Mouse (Mus musculus) olfactory bulb, adult 2 months (tissue): ENCODE data around the gene Tmem234.

Source experiments
- CTCF ChIP-seq: fragments of 200-500 bp; IDR thresholded peaks from 2 replicates; pipeline ENCODE4 v1.5.1; 2012; ENCODE audit warnings: low read depth, mild to moderate bottlenecking, low read length, moderate library complexity; ENCODE audit not compliant: insufficient read depth
- POLR2A ChIP-seq: fragments of 200-500 bp; IDR thresholded peaks from 2 replicates; pipeline ENCODE4 v1.6.1; 2012; ENCODE audit warnings: mild to moderate bottlenecking, low read depth, low read length, moderate library complexity; ENCODE audit not compliant: insufficient read depth

DNA sequence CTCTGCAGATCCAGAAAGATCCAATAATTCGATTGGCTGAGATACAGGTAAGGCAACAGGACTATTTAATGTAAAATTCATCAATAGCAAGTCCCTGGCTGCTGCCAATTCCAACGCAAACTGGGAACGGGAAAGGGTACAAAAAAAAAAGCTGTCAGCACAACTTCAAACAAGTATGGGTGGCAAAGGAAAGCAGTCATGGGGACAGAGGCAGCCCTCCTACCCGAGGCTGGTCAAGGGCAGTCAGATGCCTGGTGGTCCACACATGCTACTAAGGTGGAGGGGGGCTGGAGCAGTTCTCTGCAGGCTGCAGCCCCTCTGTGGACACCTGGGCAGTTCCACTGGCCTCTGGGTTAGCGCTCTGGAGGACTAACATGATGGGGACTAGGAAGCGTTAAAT, 25.6 kb downstream of the Tmem234 start:
- no peak for TF ChIP-seq CTCF
- no peak for TF ChIP-seq POLR2A
